Mouse (Mus musculus): Measurements from ENCODE around the gene Cox6b1. TPM values are rescaled to one million over a fixed set of nuclear protein-coding genes. Genes with fewer than 3 reads are reported as not detected.

Gene Cox6b1
- polyA plus RNA-seq (2015; fragmentation: Nextera tagmentation; extraction: Ambion mirVana): 566 and 597 TPM in 2 replicates

DNA sequence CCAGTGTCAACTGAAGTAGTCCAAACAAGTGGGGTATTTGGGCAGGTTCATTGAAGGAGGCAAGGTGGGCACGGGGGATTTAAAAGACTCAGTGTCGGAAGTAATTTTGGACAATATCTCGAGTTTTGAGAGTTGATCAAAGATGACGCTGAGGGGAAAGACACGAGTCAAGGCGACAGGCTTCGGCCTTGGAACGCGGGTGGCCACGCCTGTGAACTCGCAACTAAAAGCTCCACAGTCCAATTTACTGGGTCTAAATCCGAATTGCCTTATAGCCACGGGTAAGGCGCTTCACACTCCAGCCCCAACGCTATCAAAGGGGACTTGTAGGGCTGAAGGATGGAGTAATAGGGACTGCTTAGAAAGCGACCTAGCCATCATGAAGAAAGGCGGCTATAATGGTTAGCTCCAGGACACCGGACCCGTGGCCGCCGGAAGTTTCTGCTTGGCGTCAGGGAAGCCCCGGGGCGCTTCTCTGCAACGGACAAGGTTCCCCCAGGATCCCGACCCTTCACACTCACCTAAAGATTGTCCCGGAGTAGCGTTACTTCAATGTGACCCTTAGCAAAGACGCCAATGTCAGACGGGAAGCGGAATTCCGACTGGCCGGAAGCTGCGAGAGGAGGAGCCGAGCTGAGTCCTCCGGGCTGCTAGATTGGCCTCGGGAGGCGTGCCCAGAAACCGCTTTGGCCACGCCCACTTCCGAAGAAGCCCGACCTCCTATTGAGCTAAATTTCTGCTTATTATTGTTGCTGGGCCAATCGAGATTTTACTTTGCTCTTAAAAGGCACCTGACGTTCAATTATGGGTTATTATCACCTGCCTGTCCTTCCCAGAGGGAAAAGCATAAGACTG is at the start of gene Cox6b1:
Gene Cox6b1 (minus strand): TSS at position 622 of the 855 bp plus-strand sequence.
- Histone ChIP-seq H3K4me2 (ENCODE audit: low read depth, low read length) (peak within 1 kb of the TSS; percentile 81), H3K4me3 (ENCODE audit: low read depth, low read length) (peak within 1 kb of the TSS; percentile 86), H3K27me3 (ENCODE audit: control insufficient read depth, insufficient read depth, low read depth, low read length) (peaks cover 6% of the 10 kb centered on the region; the same call in 1 of the 2 replicates), H3K27ac (ENCODE audit: low read length) (peak within 1 kb of the TSS; percentile 68), H3K4me1 (ENCODE audit: control insufficient read depth, low read depth, low read length) (peaks cover 11% of the 10 kb centered on the region), H3K9me3 (replicated peaks; ENCODE audit: control insufficient read depth, low read length) (no peaks in the 10 kb centered on the region), H3K36me3 (ENCODE audit: control insufficient read depth, insufficient read depth) (peaks cover 20% of the 10 kb centered on the region), H3K9ac (ENCODE audit: low read depth, low read length) (peak within 1 kb of the TSS; percentile 84)
- 1% methylated on average over 44 of the region's 44 CpGs for WGBS (ENCODE audit: insufficient replicate concordance)
- ATAC-seq (ENCODE audit: low read depth): peak; percentile 91

DNA sequence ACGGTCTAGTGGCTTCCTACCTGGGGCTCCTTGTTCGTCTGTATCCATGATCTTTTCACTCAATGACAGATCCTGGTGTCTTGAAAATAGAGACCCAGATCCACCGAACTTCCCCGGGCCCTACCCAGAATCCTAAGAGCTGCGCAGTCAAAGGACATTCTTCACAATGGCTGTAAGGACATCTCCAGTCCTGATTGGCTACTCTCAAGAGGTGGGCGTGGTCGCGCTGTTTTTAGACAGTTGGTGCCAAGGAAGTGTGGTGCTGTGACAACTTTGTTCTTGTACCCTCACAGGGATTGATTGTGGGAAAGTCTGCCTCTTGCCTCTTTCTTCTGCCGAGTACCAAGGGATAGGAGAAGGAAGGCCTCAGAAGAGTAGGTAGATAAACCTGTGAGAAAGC is 45.5 kb upstream of the Cox6b1 start, which contains the start of gene Pmis2:
Gene Pmis2 (minus strand): TSS at position 126 of the 400 bp plus-strand sequence.
- H3K36me3 ChIP-seq (ENCODE audit: control insufficient read depth, insufficient read depth): no peaks in the 10 kb centered on the region
- no peak for ATAC-seq (ENCODE audit: low read depth)
- H3K9ac ChIP-seq (ENCODE audit: low read depth, low read length): no peak within 1 kb of the TSS
- H3K4me1 ChIP-seq (ENCODE audit: control insufficient read depth, low read depth, low read length): no peaks in the 10 kb centered on the region
- no peak within 1 kb of the TSS for H3K4me2 ChIP-seq (ENCODE audit: low read depth, low read length)
- H3K27me3 ChIP-seq (ENCODE audit: control insufficient read depth, insufficient read depth, low read depth, low read length): no peaks in the 10 kb centered on the region
- whole genome bisulfite sequencing (ENCODE audit: insufficient replicate concordance): 60% methylated on average over 9 of the region's 9 CpGs
- H3K27ac ChIP-seq (ENCODE audit: low read length): no peak within 1 kb of the TSS
- no peak within 1 kb of the TSS for H3K4me3 ChIP-seq (ENCODE audit: low read depth, low read length)
- H3K9me3 ChIP-seq (replicated peaks; ENCODE audit: control insufficient read depth, low read length): no peaks in the 10 kb centered on the region

DNA sequence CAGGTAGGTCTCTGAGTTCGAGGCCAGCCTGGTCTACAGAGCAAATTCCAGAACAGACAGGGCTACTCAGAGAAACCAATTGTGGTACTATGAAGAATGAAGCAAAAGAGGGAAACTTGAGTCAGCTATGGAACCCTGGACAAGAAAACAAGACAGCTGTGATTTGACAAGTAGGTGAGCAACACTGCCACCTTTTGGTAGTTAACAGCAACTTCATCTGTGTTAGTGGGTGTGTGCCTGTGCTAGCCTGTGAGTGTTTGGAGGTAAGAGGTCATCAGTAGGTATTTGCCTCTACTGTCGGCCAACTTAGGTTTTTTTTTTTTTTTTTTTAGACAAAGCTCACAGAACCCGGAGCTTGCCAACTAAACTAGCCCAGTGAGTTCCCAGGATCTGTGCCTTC is 43.3 kb upstream of the Cox6b1 start:
- ATAC-seq (ENCODE audit: low read depth): no peak
- WGBS (ENCODE audit: insufficient replicate concordance): 25% methylated on average over 3 of the region's 3 CpGs

DNA sequence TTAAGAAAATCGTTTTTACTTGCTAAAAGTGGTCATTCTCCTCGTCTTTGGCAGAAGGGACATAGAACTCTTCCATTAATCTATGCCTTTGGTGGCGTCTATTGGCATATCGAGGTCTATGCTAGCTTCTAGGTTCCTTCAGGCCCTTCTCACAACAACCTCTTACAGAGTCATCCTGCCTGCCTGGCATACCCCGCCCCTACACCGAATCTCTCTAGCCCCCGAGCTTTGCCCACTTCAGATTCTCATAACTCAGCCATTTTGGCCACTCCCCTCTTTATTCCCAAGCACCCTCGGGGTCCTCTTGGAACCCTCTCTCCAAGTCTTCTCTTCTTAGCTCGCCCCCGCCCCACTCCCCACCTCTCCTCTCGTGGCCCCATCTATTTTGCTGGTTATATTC is 39.4 kb upstream of the Cox6b1 start:
- H3K4me2 ChIP-seq (ENCODE audit: low read depth, low read length): peak overlapping the region; percentile 95
- 5% methylated on average over 11 of the region's 11 CpGs for WGBS (ENCODE audit: insufficient replicate concordance)
- H3K36me3 ChIP-seq (ENCODE audit: control insufficient read depth, insufficient read depth): peaks cover 14% of the 10 kb centered on the region
- H3K4me3 ChIP-seq (ENCODE audit: low read depth, low read length): peak overlapping the region; percentile 87
- peaks cover 12% of the 10 kb centered on the region for H3K4me1 ChIP-seq (ENCODE audit: control insufficient read depth, low read depth, low read length)
- ATAC-seq (ENCODE audit: low read depth): 0 out of 2 replicates have a peak, but pooled peaks have one; percentile 14
- no peak overlapping the region for H3K27ac ChIP-seq (ENCODE audit: low read length)
- no peaks in the 10 kb centered on the region for H3K9me3 ChIP-seq (replicated peaks; ENCODE audit: control insufficient read depth, low read length)
- H3K9ac ChIP-seq (ENCODE audit: low read depth, low read length): peak overlapping the region; percentile 89
- no peaks in the 10 kb centered on the region for H3K27me3 ChIP-seq (ENCODE audit: control insufficient read depth, insufficient read depth, low read depth, low read length)

More for the DNA sequence above, 43.3 kb upstream of the Cox6b1 start:
- Histone ChIP-seq H3K9me3 (replicated peaks; ENCODE audit: control insufficient read depth, low read length) (no peaks in the 10 kb centered on the region), H3K9ac (ENCODE audit: low read depth, low read length) (no peak overlapping the region), H3K4me1 (ENCODE audit: control insufficient read depth, low read depth, low read length) (peaks cover 7% of the 10 kb centered on the region), H3K27me3 (ENCODE audit: control insufficient read depth, insufficient read depth, low read depth, low read length) (no peaks in the 10 kb centered on the region), H3K4me2 (ENCODE audit: low read depth, low read length) (no peak overlapping the region), H3K4me3 (ENCODE audit: low read depth, low read length) (no peak overlapping the region), H3K36me3 (ENCODE audit: control insufficient read depth, insufficient read depth) (no peaks in the 10 kb centered on the region), H3K27ac (ENCODE audit: low read length) (no peak overlapping the region)

DNA sequence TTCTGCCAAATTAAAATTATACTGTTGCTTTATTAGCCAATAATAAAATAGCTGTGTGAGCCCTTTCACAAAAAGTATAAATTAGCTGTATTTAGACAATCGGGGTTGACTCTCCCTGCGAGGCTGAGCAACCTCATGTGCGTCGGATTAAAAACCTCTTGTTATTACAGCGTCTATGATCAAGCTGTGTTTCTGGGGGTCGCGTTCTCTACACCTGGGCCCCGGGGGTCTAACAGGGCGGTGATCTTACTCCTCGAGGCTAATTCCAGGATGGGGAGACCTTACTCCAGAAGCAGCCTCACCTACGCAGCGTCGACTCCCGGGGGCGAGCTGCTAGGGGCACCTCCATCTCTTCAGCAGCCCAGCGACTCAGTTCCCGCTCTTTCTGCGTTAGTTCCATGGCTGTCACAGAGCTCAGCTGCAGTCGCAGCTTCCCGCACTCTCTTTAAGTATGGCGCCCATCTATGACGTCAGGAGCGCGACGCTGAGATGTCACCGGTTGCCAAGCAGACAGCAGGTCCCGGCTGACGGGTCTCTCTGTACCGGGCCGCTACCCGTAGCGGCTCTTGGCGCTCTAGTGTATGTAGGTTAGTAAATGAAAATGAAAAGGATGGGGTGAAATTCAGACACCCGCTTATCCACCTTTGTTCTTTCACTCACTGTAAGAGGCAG is 38.7 kb upstream of the Cox6b1 start, which contains the start of gene Haus5:
Gene Haus5 (minus strand): TSS at position 466 of the 672 bp plus-strand sequence.
- peak; percentile 96 for ATAC-seq (ENCODE audit: low read depth)
- WGBS (ENCODE audit: insufficient replicate concordance): under 1% methylated on average over 34 of the region's 34 CpGs

DNA sequence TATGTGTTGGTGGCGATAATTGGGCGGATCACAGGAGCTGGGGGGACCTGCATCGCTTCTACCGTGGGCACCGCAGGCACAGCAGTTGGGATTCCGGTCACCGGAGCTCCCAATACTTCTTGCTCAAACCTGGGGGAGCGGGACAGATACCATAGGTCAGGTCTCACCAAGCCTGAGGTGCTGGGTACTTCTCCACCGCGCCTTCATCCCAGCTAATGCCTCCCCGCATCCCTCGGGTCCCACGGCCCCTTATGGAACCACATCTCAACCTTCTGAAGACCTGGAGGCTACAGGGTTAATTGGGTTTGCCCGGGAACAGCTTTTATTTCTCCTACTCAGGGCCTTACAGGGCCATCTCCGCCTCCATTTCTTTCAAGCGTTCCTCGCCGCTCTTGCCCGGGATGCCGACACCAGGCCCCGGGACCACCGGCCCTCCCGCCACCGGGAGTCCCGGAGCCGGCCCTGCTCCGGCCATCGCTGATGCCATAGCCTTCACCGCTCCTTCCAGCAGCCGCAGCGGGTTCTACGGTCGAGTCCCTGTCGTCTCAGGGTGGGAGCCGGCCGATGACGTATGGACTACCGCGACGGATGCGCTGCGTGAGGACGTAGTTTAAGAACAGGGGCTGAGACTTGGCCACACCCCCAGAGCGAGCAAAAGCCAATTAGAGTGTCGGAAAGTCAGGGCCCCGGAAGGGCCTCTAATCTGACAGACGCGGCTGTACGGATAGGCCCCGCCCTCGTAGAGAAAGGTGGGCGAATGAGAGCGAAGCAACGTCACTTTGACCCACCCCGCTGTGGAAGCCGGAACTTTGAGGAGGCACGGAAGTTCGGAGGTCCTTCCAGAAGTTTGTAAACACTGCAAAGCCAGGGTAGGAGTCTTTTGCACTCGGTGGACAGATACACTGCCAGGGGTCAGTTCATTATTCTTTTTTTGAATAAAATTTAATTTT is 23.9 kb upstream of the Cox6b1 start, which contains the start of gene Rbm42:
Gene Rbm42 (minus strand): TSS at position 727 of the 950 bp plus-strand sequence.
- Histone ChIP-seq H3K36me3 (ENCODE audit: control insufficient read depth, insufficient read depth) (peaks cover 31% of the 10 kb centered on the region), H3K27ac (ENCODE audit: low read length) (peak within 1 kb of the TSS; percentile 80), H3K4me2 (ENCODE audit: low read depth, low read length) (peak within 1 kb of the TSS; percentile 63), H3K4me3 (ENCODE audit: low read depth, low read length) (peak within 1 kb of the TSS; percentile 94), H3K4me1 (ENCODE audit: control insufficient read depth, low read depth, low read length) (peaks cover 6% of the 10 kb centered on the region), H3K9me3 (replicated peaks; ENCODE audit: control insufficient read depth, low read length) (no peaks in the 10 kb centered on the region), H3K27me3 (ENCODE audit: control insufficient read depth, insufficient read depth, low read depth, low read length) (no peaks in the 10 kb centered on the region), H3K9ac (ENCODE audit: low read depth, low read length) (peak within 1 kb of the TSS; percentile 95)
- peak; percentile 100 for ATAC-seq (ENCODE audit: low read depth)
- WGBS (ENCODE audit: insufficient replicate concordance): under 1% methylated on average over 59 of the region's 59 CpGs

More for the DNA sequence above, 38.7 kb upstream of the Cox6b1 start, which contains the start of gene Haus5:
- H3K4me2 ChIP-seq (ENCODE audit: low read depth, low read length): peak within 1 kb of the TSS; percentile 95
- peak within 1 kb of the TSS; percentile 89 for H3K9ac ChIP-seq (ENCODE audit: low read depth, low read length)
- peaks cover 16% of the 10 kb centered on the region for H3K36me3 ChIP-seq (ENCODE audit: control insufficient read depth, insufficient read depth)
- H3K4me3 ChIP-seq (ENCODE audit: low read depth, low read length): peak within 1 kb of the TSS; percentile 87
- H3K4me1 ChIP-seq (ENCODE audit: control insufficient read depth, low read depth, low read length): peaks cover 12% of the 10 kb centered on the region
- H3K27ac ChIP-seq (ENCODE audit: low read length): peak within 1 kb of the TSS; percentile 73
- H3K9me3 ChIP-seq (replicated peaks; ENCODE audit: control insufficient read depth, low read length): no peaks in the 10 kb centered on the region
- H3K27me3 ChIP-seq (ENCODE audit: control insufficient read depth, insufficient read depth, low read depth, low read length): no peaks in the 10 kb centered on the region

DNA sequence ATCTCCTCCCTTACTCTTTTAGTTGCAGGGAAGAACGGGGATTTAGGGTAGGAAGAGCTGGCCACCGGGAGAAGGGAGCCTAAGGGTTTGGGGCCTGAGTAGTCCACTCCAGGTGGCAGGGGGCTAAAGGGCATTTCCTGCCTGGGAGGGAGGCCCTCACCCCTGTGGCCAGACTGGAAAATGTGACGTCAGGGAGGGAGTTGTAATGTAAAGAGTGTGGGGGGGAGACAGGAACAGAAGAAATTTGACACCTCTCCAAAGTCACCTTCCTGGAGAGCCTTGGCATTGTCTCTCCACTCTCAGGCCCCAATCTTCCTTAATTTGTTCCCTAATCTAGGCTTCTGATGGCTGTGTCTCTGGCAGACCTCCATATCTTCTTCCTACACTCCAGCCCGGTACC is 13.1 kb upstream of the Cox6b1 start:
- Histone ChIP-seq H3K27ac (ENCODE audit: low read length) (no peak overlapping the region), H3K4me3 (ENCODE audit: low read depth, low read length) (no peak overlapping the region), H3K4me1 (ENCODE audit: control insufficient read depth, low read depth, low read length) (no peaks in the 10 kb centered on the region; the same call in 1 of the 2 replicates), H3K27me3 (ENCODE audit: control insufficient read depth, insufficient read depth, low read depth, low read length) (peaks cover 26% of the 10 kb centered on the region), H3K4me2 (ENCODE audit: low read depth, low read length) (no peak overlapping the region), H3K36me3 (ENCODE audit: control insufficient read depth, insufficient read depth) (peaks cover 15% of the 10 kb centered on the region), H3K9ac (ENCODE audit: low read depth, low read length) (peak overlapping the region; percentile 7; the same call in 1 of the 2 replicates), H3K9me3 (replicated peaks; ENCODE audit: control insufficient read depth, low read length) (no peaks in the 10 kb centered on the region)
- no peak for ATAC-seq (ENCODE audit: low read depth)
- 30% methylated on average over 4 of the region's 4 CpGs for WGBS (ENCODE audit: insufficient replicate concordance)

DNA sequence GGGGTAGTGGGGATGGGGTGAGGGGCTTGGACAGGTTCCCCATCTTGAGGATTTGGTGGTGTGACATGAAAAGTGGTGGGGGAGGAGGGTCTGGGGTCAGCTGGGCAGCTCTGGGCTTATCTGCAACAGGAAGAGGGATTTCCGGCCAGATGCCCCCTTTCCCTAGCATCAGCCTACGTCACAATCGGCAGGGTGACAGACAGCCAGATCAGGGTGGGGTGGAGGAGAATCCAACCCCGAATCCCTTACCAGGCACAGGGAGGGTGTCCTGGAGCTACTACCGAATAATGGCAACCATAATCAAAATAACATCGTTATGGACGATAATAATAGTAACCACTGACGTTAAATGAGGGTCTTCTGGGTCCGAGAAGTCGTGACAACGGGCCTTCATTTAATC is 10.4 kb upstream of the Cox6b1 start:
- WGBS (ENCODE audit: insufficient replicate concordance): 14% methylated on average over 11 of the region's 11 CpGs

More for the DNA sequence above, 10.4 kb upstream of the Cox6b1 start:
- H3K9me3 ChIP-seq (replicated peaks; ENCODE audit: control insufficient read depth, low read length): no peaks in the 10 kb centered on the region
- peaks cover 3% of the 10 kb centered on the region; the same call in 1 of the 2 replicates for H3K36me3 ChIP-seq (ENCODE audit: control insufficient read depth, insufficient read depth)
- peaks cover 47% of the 10 kb centered on the region for H3K27me3 ChIP-seq (ENCODE audit: control insufficient read depth, insufficient read depth, low read depth, low read length)
- no peak overlapping the region for H3K4me2 ChIP-seq (ENCODE audit: low read depth, low read length)
- no peak overlapping the region for H3K4me3 ChIP-seq (ENCODE audit: low read depth, low read length)
- no peaks in the 10 kb centered on the region; the same call in 1 of the 2 replicates for H3K4me1 ChIP-seq (ENCODE audit: control insufficient read depth, low read depth, low read length)
- ATAC-seq (ENCODE audit: low read depth): no peak
- no peak overlapping the region for H3K9ac ChIP-seq (ENCODE audit: low read depth, low read length)
- no peak overlapping the region for H3K27ac ChIP-seq (ENCODE audit: low read length)

Measured in liver, embryonic 16.5 days (tissue).